Mouse (Mus musculus) effector memory CD4-positive, alpha-beta T cell, adult 5 months (primary cell): Measurements from ENCODE around the gene Pin4. TPM values are rescaled to one million over a fixed set of nuclear protein-coding genes. Genes with fewer than 3 reads are reported as not detected.

Source experiments
- polyA plus RNA-seq: library from polyadenylated mRNA; unstranded; fragments of 100-300 nt; shearing (Covaris generic); gene quantifications from one replicate; pipeline ENCODE4 v1.2.1, GENCODE M21; 2017

Gene Pin4
- polyA plus RNA-seq: 12.9 TPM

DNA sequence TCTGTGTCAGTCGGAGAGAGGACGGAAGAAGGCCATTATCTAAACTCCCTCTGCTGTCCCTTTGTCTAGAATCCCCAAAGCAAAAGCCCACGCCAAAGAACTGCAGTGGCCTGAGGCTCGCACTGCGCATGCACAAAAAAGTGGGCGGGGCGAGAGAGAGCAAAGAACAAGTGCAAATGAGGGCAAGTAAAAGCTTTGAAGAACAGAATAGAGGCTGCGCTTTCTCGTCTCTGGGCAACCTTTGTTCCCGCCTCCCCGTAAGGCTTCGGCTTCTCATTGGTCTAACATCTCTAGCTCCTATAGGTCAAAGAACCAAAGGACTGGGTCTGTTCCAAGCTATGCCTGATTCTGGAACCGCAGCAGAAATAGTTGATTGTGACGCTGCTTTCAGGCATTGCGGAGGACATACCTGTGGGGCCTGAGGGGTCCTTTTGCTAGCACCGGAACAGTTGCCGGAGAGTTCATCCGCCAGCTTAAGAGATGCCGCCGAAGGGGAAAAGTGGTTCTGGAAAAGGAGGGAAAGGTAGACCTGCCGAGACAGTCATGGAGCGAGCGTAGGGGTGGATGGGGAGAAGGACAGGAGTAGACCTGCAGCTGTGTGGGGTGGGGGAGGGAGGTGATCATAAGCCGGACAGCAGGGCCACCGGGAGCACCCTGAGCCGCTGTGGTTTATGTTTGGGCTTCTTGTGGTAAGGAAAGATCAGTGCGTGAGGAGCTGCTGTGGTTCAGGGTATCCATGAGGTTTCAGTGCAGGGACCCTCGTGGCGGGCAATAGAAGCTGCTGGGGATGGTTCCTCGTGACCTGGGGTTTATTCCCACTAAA lies at the start of gene Pin4:
Pin4 (plus strand) TSS at position 406 of the 823 bp plus-strand sequence.

DNA sequence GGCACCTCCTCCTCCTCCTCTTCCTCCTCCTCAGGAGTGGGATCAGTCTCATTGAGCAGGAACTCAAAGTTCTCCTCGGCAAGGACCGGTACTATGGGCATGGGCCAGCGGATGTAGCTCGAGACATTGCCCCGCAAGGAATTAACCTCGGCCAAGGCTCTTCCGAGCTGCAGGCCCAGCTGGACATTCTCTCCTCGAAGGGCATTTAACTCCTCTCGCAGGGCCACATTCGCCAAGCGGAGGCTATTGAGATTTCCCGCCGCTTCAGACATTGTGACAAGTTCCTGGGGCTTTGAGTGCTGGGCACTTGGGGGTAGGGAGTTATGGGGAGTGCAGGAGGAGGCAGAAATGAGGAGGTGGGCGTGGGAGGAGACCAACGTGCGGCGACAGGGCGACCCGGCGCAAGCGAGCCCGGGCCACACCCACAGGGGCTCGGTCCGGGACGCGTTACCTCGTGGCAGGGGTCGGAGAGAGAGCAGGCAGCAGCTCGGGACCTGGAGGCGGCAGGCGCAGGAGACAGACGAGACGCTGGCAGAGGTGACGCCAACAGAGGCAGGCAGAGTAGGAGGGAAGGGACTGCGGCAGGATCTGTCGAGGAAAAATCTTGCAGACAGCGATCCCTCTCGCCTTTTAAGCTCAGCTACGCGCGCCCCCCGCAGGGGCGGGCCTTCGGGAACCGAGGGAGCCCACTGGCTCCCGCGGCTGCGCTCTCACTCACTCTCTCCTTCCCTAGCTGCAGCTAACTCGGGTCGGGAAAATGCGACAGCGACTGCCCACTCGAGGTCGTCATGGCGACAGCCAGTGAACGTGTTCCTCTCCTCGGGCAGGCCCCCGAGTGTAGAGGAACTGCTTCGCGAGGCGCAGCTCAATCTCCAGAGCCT lies 48.4 kb upstream of the Pin4 start, which contains the start of gene Rtl5:
Rtl5 (minus strand) TSS at position 714 of the 881 bp plus-strand sequence.

DNA sequence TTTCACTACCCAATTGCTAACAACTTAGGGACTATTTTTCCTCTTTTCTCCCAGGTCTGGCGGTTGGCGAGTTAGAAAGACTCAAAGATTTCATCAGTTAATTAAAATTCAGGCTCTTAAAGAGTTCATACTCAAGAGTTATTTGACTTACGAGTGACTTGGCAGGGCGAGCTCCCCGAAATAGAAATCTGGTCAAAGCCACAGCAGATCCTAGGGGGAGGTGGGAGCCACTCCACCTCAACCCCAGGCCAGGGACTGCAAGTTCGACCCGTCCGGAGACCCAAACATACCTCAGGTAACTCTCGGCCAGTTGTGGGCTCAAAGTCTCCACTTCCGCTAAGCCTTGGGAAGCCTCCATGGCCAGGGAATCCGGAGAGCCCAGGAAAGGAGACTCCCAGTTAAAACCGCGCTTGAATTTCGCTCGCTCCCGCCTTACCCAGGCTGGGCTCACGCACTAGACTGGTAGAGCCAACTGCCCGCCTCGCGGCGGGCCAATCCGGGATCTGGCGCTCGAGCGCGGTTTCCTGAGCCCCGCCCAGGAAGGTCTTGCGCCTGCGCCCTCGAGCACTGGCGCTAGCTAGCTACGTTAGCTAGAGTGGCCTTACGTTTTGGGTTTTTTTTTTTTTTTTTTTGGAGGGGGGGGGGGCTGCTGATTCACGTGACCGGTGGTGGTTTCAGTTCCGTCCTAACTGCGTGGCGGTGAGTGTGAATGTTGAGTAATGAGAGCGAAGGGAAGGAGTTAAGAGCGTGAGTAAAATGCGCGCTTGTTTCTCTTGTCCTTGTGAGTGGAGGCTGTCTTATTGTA lies 37.6 kb downstream of the Pin4 start, which contains the start of gene Ercc6l:
Ercc6l (minus strand) TSS at position 474 of the 805 bp plus-strand sequence.

Other genes starting within 250 kb of the Pin4 start
- 0.17 TPM for gene Rtl5, start 48.1 kb upstream of the Pin4 start, polyA plus RNA-seq
- gene Ercc6l, start 37.6 kb downstream of the Pin4 start, polyA plus RNA-seq: 2.4 TPM
- 766 TPM for gene Rps4x, start 69.9 kb downstream of the Pin4 start, polyA plus RNA-seq
- not detected for gene Cited1, start 132.7 kb downstream of the Pin4 start, polyA plus RNA-seq